Mouse (Mus musculus) liver, postnatal 0 days (tissue): Measurements from ENCODE around the gene Ucn.

Experiments used
- CTCF ChIP-seq: sonication (generic); IDR thresholded peaks from 2 replicates; pipeline ENCODE4 v1.5.1; 2016; ENCODE audit warnings: antibody characterized with exemption, low read depth
- EP300 ChIP-seq: IDR thresholded peaks from 2 replicates; pipeline ENCODE4 v1.6.1; 2016; ENCODE audit warnings: antibody characterized with exemption, low read depth, mild to moderate bottlenecking

DNA sequence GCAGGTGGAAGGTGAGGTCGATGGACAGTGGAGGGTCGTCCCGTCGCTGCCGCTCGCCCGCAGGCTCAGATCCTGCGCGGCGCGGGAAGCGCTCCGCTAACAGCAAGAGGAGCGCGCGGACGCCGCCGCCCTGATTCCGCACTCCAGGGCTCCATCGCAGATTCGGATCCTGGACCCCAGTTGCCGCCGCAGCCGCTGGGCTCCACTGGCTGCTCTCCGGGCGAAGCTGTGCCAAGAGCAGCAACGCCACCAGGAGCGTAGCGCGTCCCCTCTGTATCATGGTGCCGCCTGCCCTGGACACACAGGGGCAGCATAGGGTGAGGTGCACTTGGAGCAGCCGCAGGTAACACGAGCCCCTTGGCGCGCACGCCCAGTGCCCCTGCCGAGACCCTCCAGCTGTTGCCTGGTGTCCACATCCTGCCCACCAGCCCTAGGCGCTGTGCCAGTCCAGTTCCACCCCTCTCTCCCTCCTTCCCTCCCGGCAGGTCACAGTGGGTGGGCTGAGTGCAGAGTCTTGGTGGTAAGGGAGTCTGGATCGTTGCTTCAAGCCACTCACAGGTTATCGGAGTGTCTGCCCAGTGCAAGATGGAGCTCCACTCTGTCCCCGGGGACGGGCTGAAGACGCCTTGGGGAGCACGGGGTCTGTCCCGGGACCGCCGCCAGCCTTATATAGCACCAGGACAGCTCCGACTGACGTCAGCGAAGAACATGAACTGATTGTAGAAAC, at the start of gene Ucn:
- TF ChIP-seq CTCF (no peak), EP300 (no peak)
